Mouse (Mus musculus): ENCODE results near the gene Olfr644. TPM values are rescaled to one million over a fixed set of nuclear protein-coding genes. Genes with fewer than 3 reads are reported as not detected.

Olfr644 gene
- total and polyA plus RNA-seq, 2 experiments = not detected

GRCm38 (mm10) chr7:104018953-104019352 lies 52.7 kb downstream of the Olfr644 start:
- Histone ChIP-seq H3K27ac (replicated peaks; ENCODE audit: insufficient read depth, low read depth, low read length) (no peak overlapping the region), H3K79me2 (ENCODE audit: control insufficient read depth, insufficient read depth, low read length) (no peaks in the 10 kb centered on the region), H3K4me3 (ENCODE audit: insufficient read depth, low read depth, low read length) (no peak overlapping the region), H3K36me3 (ENCODE audit: control insufficient read depth, insufficient read depth, low read length) (no peaks in the 10 kb centered on the region), H3K9ac (ENCODE audit: low read depth, low read length) (no peak overlapping the region), H3K4me1 (ENCODE audit: control insufficient read depth, insufficient read depth, low read length) (no peaks in the 10 kb centered on the region), H3K27me3 (ENCODE audit: control insufficient read depth, insufficient read depth, low read length) (no peaks in the 10 kb centered on the region)
- 63% methylated on average over 1 of the region's 1 CpGs for WGBS
- no peak for TF ChIP-seq CTCF (IDR thresholded peaks at IDR 0.05; ENCODE audit: low read depth, low read length)
- no peak for TF ChIP-seq POLR2A (IDR thresholded peaks at IDR 0.05; ENCODE audit: extremely low read depth, insufficient read depth, low read length)
- DNase-seq (ENCODE audit: extremely low read depth, low read depth, low spot score) = no peak

- no peaks in the 10 kb centered on the region for H3K79me2 ChIP-seq (ENCODE audit: control insufficient read depth, insufficient read depth, low read length)
- H3K27ac ChIP-seq (replicated peaks; ENCODE audit: insufficient read depth, low read depth, low read length) = no peak within 1 kb of the TSS
- TF ChIP-seq POLR2A (IDR thresholded peaks at IDR 0.05; ENCODE audit: extremely low read depth, insufficient read depth, low read length) (no peak), CTCF (IDR thresholded peaks at IDR 0.05; ENCODE audit: low read depth, low read length) (no peak)
- no peaks in the 10 kb centered on the region for H3K4me1 ChIP-seq (ENCODE audit: control insufficient read depth, insufficient read depth, low read length)
- H3K36me3 ChIP-seq (ENCODE audit: control insufficient read depth, insufficient read depth, low read length) = no peaks in the 10 kb centered on the region
- H3K9ac ChIP-seq (ENCODE audit: low read depth, low read length) = no peak within 1 kb of the TSS
- no peak within 1 kb of the TSS for H3K4me3 ChIP-seq (ENCODE audit: insufficient read depth, low read depth, low read length)
- DNase-seq (ENCODE audit: extremely low read depth, low read depth, low spot score) = no peak
- H3K27me3 ChIP-seq (ENCODE audit: control insufficient read depth, insufficient read depth, low read length) = no peaks in the 10 kb centered on the region
Observed at GRCm38 (mm10) chr7:104017203-104017602, 54.5 kb downstream of the Olfr644 start, which contains the start of gene Olfr639. Olfr639 (minus strand) TSS chr7:104017303.

Other genes with a start within 250 kb of the Olfr644 start
- 760 and 1,100 TPM in 2 replicates for gene Hbb-bs, start 243.8 kb downstream of the Olfr644 start, total RNA-seq (2014; rRNA removed)
- gene Hbb-bs, start 243.8 kb downstream of the Olfr644 start, polyA plus RNA-seq (2012; rRNA removed) = 551 and 848 TPM in 2 replicates
- not detected in 2 replicates for gene Hbb-bh2, start 231.3 kb downstream of the Olfr644 start, total RNA-seq (2014; rRNA removed)
- gene Hbb-bh2, start 231.3 kb downstream of the Olfr644 start, polyA plus RNA-seq (2012; rRNA removed) = not detected in 2 replicates
- gene Hbb-bh1, start 228.7 kb downstream of the Olfr644 start, total RNA-seq (2014; rRNA removed) = not detected in 2 replicates
- gene Hbb-bh1, start 228.7 kb downstream of the Olfr644 start, polyA plus RNA-seq (2012; rRNA removed) = not detected in 2 replicates
- gene Hbb-y, start 218.7 kb downstream of the Olfr644 start, total RNA-seq (2014; rRNA removed) = not detected in 2 replicates
- not detected in 2 replicates for gene Hbb-y, start 218.7 kb downstream of the Olfr644 start, polyA plus RNA-seq (2012; rRNA removed)
- not detected in 2 replicates for gene Olfr66, start 185.6 kb downstream of the Olfr644 start, total RNA-seq (2014; rRNA removed)
- gene Olfr66, start 185.6 kb downstream of the Olfr644 start, polyA plus RNA-seq (2012; rRNA removed) = not detected in 2 replicates
- not detected in 2 replicates for gene Olfr64, start 177.4 kb downstream of the Olfr644 start, total RNA-seq (2014; rRNA removed)
- gene Olfr64, start 177.4 kb downstream of the Olfr644 start, polyA plus RNA-seq (2012; rRNA removed) = not detected in 2 replicates
- not detected in 2 replicates for gene Olfr65, start 168.4 kb downstream of the Olfr644 start, total RNA-seq (2014; rRNA removed)
- gene Olfr65, start 168.4 kb downstream of the Olfr644 start, polyA plus RNA-seq (2012; rRNA removed) = not detected in 2 replicates
- not detected in 2 replicates for gene Olfr631, start 143.0 kb downstream of the Olfr644 start, total RNA-seq (2014; rRNA removed)
- gene Olfr631, start 143.0 kb downstream of the Olfr644 start, polyA plus RNA-seq (2012; rRNA removed) = not detected in 2 replicates
- not detected in 2 replicates for gene Olfr632, start 137.5 kb downstream of the Olfr644 start, total RNA-seq (2014; rRNA removed)
- gene Olfr632, start 137.5 kb downstream of the Olfr644 start, polyA plus RNA-seq (2012; rRNA removed) = not detected in 2 replicates
- gene Olfr633, start 127.4 kb downstream of the Olfr644 start, total RNA-seq (2014; rRNA removed) = not detected in 2 replicates
- not detected in 2 replicates for gene Olfr633, start 127.4 kb downstream of the Olfr644 start, polyA plus RNA-seq (2012; rRNA removed)
- gene Olfr635, start 100.7 kb downstream of the Olfr644 start, total RNA-seq (2014; rRNA removed) = not detected in 2 replicates
- not detected in 2 replicates for gene Olfr635, start 100.7 kb downstream of the Olfr644 start, polyA plus RNA-seq (2012; rRNA removed)
- gene Olfr638, start 73.1 kb downstream of the Olfr644 start, total RNA-seq (2014; rRNA removed) = not detected in 2 replicates
- gene Olfr638, start 73.1 kb downstream of the Olfr644 start, polyA plus RNA-seq (2012; rRNA removed) = not detected in 2 replicates
- under 0.01 TPM in 2 replicates for gene Olfr639, start 54.6 kb downstream of the Olfr644 start, total RNA-seq (2014; rRNA removed)
- gene Olfr639, start 54.6 kb downstream of the Olfr644 start, polyA plus RNA-seq (2012; rRNA removed) = not detected in 2 replicates
- not detected in 2 replicates for gene Olfr640, start 46.3 kb downstream of the Olfr644 start, total RNA-seq (2014; rRNA removed)
- not detected in 2 replicates for gene Olfr640, start 46.3 kb downstream of the Olfr644 start, polyA plus RNA-seq (2012; rRNA removed)
- gene Olfr641, start 36.4 kb downstream of the Olfr644 start, total RNA-seq (2014; rRNA removed) = not detected in 2 replicates
- not detected in 2 replicates for gene Olfr641, start 36.4 kb downstream of the Olfr644 start, polyA plus RNA-seq (2012; rRNA removed)
- gene Olfr642, start 19.2 kb downstream of the Olfr644 start, total RNA-seq (2014; rRNA removed) = not detected in 2 replicates
- not detected in 2 replicates for gene Olfr642, start 19.2 kb downstream of the Olfr644 start, polyA plus RNA-seq (2012; rRNA removed)
- not detected in 2 replicates for gene 4930516K23Rik, start 10.4 kb downstream of the Olfr644 start, total RNA-seq (2014; rRNA removed)
- gene 4930516K23Rik, start 10.4 kb downstream of the Olfr644 start, polyA plus RNA-seq (2012; rRNA removed) = not detected in 2 replicates
- gene Olfr645, start 13.6 kb upstream of the Olfr644 start, total RNA-seq (2014; rRNA removed) = not detected in 2 replicates
- not detected in 2 replicates for gene Olfr645, start 13.6 kb upstream of the Olfr644 start, polyA plus RNA-seq (2012; rRNA removed)
- not detected in 2 replicates for gene Olfr646, start 33.0 kb upstream of the Olfr644 start, total RNA-seq (2014; rRNA removed)
- gene Olfr646, start 33.0 kb upstream of the Olfr644 start, polyA plus RNA-seq (2012; rRNA removed) = not detected in 2 replicates
- not detected in 2 replicates for gene Ubqln5, start 58.0 kb upstream of the Olfr644 start, total RNA-seq (2014; rRNA removed)
- not detected in 2 replicates for gene Ubqln5, start 58.0 kb upstream of the Olfr644 start, polyA plus RNA-seq (2012; rRNA removed)
- gene Olfr643, start 65.5 kb upstream of the Olfr644 start, total RNA-seq (2014; rRNA removed) = not detected in 2 replicates
- not detected in 2 replicates for gene Olfr643, start 65.5 kb upstream of the Olfr644 start, polyA plus RNA-seq (2012; rRNA removed)
- gene Ubqln3, start 71.4 kb upstream of the Olfr644 start, total RNA-seq (2014; rRNA removed) = not detected in 2 replicates
- gene Ubqln3, start 71.4 kb upstream of the Olfr644 start, polyA plus RNA-seq (2012; rRNA removed) = not detected in 2 replicates
- not detected in 2 replicates for gene Ubqlnl, start 78.7 kb upstream of the Olfr644 start, total RNA-seq (2014; rRNA removed)
- not detected in 2 replicates for gene Ubqlnl, start 78.7 kb upstream of the Olfr644 start, polyA plus RNA-seq (2012; rRNA removed)
- not detected in 2 replicates for gene Olfm5, start 93.0 kb upstream of the Olfr644 start, total RNA-seq (2014; rRNA removed)
- not detected in 2 replicates for gene Olfm5, start 93.0 kb upstream of the Olfr644 start, polyA plus RNA-seq (2012; rRNA removed)
- not detected in 2 replicates for gene Olfr648, start 111.5 kb upstream of the Olfr644 start, total RNA-seq (2014; rRNA removed)
- gene Olfr648, start 111.5 kb upstream of the Olfr644 start, polyA plus RNA-seq (2012; rRNA removed) = not detected in 2 replicates
- not detected in 2 replicates for gene Olfr649, start 124.1 kb upstream of the Olfr644 start, total RNA-seq (2014; rRNA removed)
- not detected in 2 replicates for gene Olfr649, start 124.1 kb upstream of the Olfr644 start, polyA plus RNA-seq (2012; rRNA removed)
- 0.07 and 0.18 TPM in 2 replicates for gene Trim6, start 146.9 kb upstream of the Olfr644 start, total RNA-seq (2014; rRNA removed)
- 0.27 and 0.75 TPM in 2 replicates for gene Trim6, start 146.9 kb upstream of the Olfr644 start, polyA plus RNA-seq (2012; rRNA removed)
- gene Trim34a, start 172.6 kb upstream of the Olfr644 start, total RNA-seq (2014; rRNA removed) = 8.6 and 11.9 TPM in 2 replicates
- 2.0 and 2.2 TPM in 2 replicates for gene Trim34a, start 172.6 kb upstream of the Olfr644 start, polyA plus RNA-seq (2012; rRNA removed)
- 1.7 and 2.1 TPM in 2 replicates for gene Trim5, start 216.2 kb upstream of the Olfr644 start, total RNA-seq (2014; rRNA removed)
- gene Trim5, start 216.2 kb upstream of the Olfr644 start, polyA plus RNA-seq (2012; rRNA removed) = 0.23 and 0.36 TPM in 2 replicates
- 11.7 and 15.5 TPM in 2 replicates for gene Trim12a, start 243.6 kb upstream of the Olfr644 start, total RNA-seq (2014; rRNA removed)
- gene Trim12a, start 243.6 kb upstream of the Olfr644 start, polyA plus RNA-seq (2012; rRNA removed) = 1.6 and 1.7 TPM in 2 replicates

Data from liver, adult 2 months (tissue).